Mouse (Mus musculus) heart, adult 10 weeks (tissue): ENCODE results near the gene Hist1h1c. TPM values are rescaled to one million over a fixed set of nuclear protein-coding genes. Genes with fewer than 3 reads are reported as not detected.

Source experiments
- polyA plus RNA-seq: library from polyadenylated mRNA; stranded (reverse); fragments of 350-450 nt; fragmentation: Illumina TruSeq; extraction: RNeasy Lipid Tissue Mini Kit (QIAGEN cat#74804); gene quantifications from one replicate; pipeline ENCODE4 v1.2.3, GENCODE M21; 2014; ENCODE audit warnings: low read depth, low replicate concordance

The Hist1h1c gene
- 171 TPM for polyA plus RNA-seq

GRCm38 (mm10) chr13:23738677-23739068 is at the start of gene Hist1h1c:
TSS of gene Hist1h1c (plus strand) at chr13:23738808.

DNA sequence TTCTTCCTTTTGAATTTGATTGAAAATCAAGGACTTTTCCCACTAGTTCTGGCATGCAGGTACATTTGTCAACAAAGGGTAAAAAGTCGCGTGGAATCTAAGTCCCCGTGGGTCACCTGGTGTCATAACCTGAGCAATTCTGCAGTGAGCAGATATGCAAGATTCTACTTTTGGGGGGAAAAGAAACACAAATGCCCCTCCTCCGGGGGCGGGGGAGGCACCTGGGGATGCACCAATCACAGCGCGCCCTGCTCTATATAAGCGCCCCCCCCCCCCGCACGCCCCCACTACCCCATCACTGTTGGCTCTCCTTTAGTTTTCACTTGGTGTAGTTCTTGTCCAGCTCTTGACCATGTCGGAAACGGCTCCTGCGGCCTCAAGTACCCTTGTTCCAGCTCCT is 43.1 kb upstream of the Hist1h1c start, which contains the start of gene Hist1h1t:
Hist1h1t (plus strand) TSS at position 301 of the 400 bp plus-strand sequence.

GRCm38 (mm10) chr13:23698300-23698693 is 40.3 kb upstream of the Hist1h1c start, which contains the start of gene Hist1h4c:
TSS of gene Hist1h4c (minus strand) at chr13:23698454.

DNA sequence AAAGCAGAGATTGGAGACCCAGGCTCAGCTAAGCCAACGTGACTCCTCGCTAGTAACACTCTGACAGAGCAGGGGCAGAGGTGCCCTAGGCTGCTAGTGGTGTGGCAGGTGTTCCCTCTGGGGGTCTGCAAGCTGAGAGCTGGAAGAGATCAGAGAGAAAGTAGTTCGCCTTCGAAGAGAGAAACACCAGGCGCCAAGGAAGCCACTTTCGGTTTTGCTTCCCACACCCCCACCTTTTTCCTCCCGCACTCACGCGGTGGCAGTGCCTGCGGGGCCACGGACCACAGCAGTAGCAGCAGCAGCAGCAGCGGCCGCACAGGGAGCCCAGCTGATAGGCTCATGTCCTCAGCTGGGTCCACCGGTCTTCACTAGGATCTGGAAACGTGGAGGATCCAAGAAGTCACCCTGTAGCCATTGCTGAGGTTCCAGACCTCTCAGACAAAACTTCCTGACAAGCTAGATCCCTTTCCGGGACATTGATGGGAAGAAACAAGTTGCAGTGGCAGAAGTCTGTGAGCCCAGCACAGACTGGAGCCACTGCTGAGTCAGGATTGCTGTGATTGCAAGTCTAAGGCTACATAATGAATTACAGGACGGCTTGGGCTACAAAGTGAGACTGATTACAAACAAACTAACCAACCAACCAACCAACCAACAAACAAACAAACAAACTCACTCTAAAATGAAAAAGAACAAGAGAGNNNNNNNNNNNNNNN is 28.1 kb upstream of the Hist1h1c start, which contains the start of gene Hfe:
Hfe (minus strand) TSS at position 481 of the 716 bp plus-strand sequence.

DNA sequence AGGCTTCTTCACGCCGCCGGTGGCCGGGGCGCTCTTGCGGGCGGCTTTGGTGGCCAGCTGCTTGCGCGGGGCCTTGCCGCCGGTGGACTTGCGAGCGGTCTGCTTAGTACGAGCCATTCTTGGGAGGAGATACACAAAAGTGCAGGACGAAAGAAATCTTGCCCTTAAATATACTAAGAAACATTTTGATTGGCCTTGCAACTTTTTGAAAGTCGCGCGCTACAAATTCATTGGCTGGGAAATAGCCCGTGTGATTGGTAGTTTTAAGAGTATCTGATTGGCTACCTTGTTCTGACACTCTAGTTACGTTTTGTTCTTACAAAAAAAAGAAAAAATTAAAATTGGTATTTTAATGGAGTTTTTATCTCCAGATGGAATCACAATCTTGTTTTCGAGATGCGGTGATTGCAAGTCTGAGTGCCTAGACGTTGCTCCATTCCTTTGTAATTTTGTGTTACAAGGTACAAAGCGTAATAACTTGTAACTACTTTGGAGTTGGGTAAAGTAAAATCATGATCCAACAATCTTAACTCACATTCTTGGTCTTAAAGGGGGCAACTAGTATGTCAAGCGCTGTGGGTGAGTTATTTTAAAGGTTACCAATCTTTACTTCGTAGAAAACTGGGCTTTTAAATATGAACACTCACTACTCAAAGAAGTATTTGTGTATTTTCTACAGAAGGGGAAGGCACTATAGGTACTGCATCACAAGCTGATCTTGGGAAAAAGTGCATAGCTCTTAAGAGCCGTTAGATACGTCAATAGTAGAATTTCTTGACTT is 7.0 kb downstream of the Hist1h1c start, which contains the start of gene Hist1h3c:
Hist1h3c (minus strand) TSS at position 222 of the 781 bp plus-strand sequence.

DNA sequence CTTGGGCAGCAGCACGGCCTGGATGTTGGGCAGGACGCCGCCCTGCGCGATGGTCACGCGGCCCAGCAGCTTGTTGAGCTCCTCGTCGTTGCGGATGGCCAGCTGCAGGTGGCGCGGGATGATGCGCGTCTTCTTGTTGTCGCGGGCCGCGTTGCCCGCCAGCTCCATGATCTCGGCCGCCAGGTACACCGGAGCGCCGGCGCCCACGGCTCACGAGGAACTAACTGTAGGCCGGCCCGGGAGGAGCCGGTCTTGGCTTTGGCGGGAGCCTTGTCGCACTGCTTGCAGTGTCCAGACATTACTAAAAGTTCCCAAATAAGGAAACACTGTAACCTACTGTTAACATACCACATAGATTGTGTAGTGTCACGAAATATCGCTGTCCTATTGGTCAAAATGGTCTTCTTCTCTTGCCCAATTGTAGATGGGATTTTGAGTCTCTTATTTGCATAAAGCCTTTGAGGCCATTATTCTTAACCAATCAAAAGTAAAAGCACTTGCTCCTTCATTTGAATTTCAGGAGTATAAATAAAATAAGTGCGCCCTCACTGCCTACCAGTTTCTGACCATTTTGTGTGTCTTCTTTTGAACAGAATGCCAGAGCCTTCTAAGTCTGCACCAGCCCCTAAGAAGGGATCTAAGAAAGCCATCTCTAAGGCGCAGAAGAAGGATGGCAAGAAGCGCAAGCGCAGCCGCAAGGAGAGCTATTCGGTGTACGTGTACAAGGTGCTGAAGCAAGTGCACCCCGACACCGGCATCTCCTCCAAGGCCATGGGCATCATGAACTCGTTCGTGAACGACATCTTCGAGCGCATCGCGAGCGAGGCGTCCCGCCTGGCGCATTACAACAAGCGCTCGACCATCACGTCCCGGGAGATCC is 7.8 kb downstream of the Hist1h1c start, which contains the start of gene Hist1h2bb:
Hist1h2bb (plus strand) TSS at position 534 of the 880 bp plus-strand sequence.

GRCm38 (mm10) chr13:23750839-23751477 is 12.3 kb downstream of the Hist1h1c start, which contains the start of gene Hist1h2ab:
TSS of gene Hist1h2ab (plus strand) at chr13:23751126.

GRCm38 (mm10) chr13:23752067-23752741 is 13.6 kb downstream of the Hist1h1c start, which contains the start of gene Hist1h3b:
TSS of gene Hist1h3b (plus strand) at chr13:23752267.

GRCm38 (mm10) chr13:23756790-23757189 is 18.2 kb downstream of the Hist1h1c start, which contains the start of gene Hist1h4b:
TSS of gene Hist1h4b (plus strand) at chr13:23757013.

DNA sequence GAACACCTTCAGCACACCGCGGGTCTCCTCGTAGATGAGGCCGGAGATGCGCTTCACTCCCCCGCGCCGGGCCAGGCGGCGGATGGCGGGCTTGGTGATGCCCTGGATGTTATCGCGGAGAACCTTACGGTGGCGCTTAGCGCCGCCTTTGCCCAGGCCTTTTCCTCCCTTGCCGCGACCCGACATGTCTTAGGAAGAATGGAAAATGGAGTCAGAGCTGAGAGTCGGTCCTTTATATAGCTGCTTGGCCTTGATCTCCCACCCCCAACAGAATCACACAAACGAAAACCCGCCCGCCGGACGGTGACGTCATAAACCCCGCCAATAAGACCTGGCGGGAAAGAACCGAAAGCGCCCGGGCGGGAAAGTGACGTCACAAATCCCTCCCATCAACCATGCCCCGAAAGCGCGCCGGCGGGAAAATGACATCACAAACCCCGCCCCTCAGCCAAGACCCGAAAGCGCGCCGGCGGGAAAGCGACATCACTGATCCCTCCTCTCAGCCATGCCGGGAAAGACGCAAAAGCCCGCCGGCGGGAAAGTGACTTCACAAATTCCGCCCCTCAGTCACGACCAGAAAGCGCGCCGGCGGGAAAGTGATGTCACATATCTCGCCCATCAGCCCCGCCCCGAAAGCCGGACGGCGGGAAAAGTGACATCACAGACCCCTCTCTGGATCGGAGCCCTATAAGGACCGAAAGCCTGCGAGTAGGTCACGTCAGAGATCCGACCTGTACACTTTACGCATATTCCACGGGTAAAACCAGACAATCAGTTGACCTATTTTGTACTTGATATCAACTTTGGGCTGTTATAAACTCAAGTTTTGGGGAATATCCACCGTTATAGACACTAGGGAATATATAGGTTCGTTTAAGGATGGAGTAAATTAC is 22.6 kb downstream of the Hist1h1c start, which contains the start of gene Hist1h4a:
Hist1h4a (minus strand) TSS at position 259 of the 893 bp plus-strand sequence.

GRCm38 (mm10) chr13:23761871-23762821 is 23.5 kb downstream of the Hist1h1c start, which contains the start of gene Hist1h3a:
TSS of gene Hist1h3a (minus strand) at chr13:23762386.

GRCm38 (mm10) chr13:23763586-23764323 is 25.1 kb downstream of the Hist1h1c start, which contains the start of gene Hist1h1a:
TSS of gene Hist1h1a (plus strand) at chr13:23763666.

DNA sequence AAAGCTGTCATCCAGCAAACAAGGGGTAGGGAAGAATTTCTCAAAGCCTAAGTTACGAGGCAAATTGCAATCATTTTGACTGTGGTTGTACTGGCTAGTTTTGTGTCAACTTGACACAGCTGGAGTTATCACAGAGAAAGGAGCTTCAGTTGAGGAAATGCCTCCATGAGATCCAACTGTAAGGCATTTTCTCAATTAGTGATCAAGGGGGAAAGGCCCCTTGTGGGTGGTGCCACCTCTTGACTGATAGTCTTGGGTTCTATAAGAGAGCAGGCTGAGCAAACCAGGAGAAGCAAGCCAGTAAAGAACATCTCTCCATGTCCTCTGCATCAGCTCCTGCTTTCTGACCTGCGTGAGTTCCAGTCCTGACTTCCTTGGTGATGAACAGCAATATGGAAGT is 31.0 kb downstream of the Hist1h1c start, which contains the start of gene Trim38:
Trim38 (plus strand) TSS at position 301 of the 400 bp plus-strand sequence.

